Mouse (Mus musculus): ENCODE data around the gene Zic1.

Gene Zic1

GRCm38 (mm10) chr9:91365664-91366063, at the start of gene Zic1:
TSS of gene Zic1 (minus strand) at chr9:91365810.
- DNase-seq (ENCODE audit: low spot score in 2 of 2): no peak

GRCm38 (mm10) chr9:91414007-91414661, 48.5 kb upstream of the Zic1 start:
- no peak for DNase-seq (ENCODE audit: low spot score in 2 of 2)

GRCm38 (mm10) chr9:91409771-91410170, 44.2 kb upstream of the Zic1 start:
- no peak for DNase-seq (ENCODE audit: low spot score in 2 of 2)

GRCm38 (mm10) chr9:91406258-91406763, 40.7 kb upstream of the Zic1 start:
- DNase-seq (ENCODE audit: low spot score in 2 of 2): no peak

GRCm38 (mm10) chr9:91405753-91406178, 40.2 kb upstream of the Zic1 start:
- no peak for DNase-seq (ENCODE audit: low spot score in 2 of 2)

- DNase-seq (ENCODE audit: low spot score in 2 of 2): no peak
Measured at GRCm38 (mm10) chr9:91404905-91405752, 39.5 kb upstream of the Zic1 start.

- DNase-seq (ENCODE audit: low spot score in 2 of 2): no peak
Measured at GRCm38 (mm10) chr9:91404229-91404628, 38.6 kb upstream of the Zic1 start.

- DNase-seq (ENCODE audit: low spot score in 2 of 2): no peak
Measured at GRCm38 (mm10) chr9:91401471-91401870, 35.9 kb upstream of the Zic1 start.

GRCm38 (mm10) chr9:91400482-91401093, 35.0 kb upstream of the Zic1 start:
- DNase-seq (ENCODE audit: low spot score in 2 of 2): no peak

GRCm38 (mm10) chr9:91399976-91400375, 34.4 kb upstream of the Zic1 start:
- DNase-seq (ENCODE audit: low spot score in 2 of 2): no peak

GRCm38 (mm10) chr9:91395066-91395772, 29.6 kb upstream of the Zic1 start:
- no peak for DNase-seq (ENCODE audit: low spot score in 2 of 2)

- no peak for DNase-seq (ENCODE audit: low spot score in 2 of 2)
Measured at GRCm38 (mm10) chr9:91394211-91394646, 28.6 kb upstream of the Zic1 start.

- no peak for DNase-seq (ENCODE audit: low spot score in 2 of 2)
Measured at GRCm38 (mm10) chr9:91393376-91394068, 27.9 kb upstream of the Zic1 start.

GRCm38 (mm10) chr9:91388173-91388572, 22.6 kb upstream of the Zic1 start:
- no peak for DNase-seq (ENCODE audit: low spot score in 2 of 2)

GRCm38 (mm10) chr9:91387740-91388080, 22.1 kb upstream of the Zic1 start:
- no peak for DNase-seq (ENCODE audit: low spot score in 2 of 2)

GRCm38 (mm10) chr9:91386891-91387739, 21.5 kb upstream of the Zic1 start:
- no peak for DNase-seq (ENCODE audit: low spot score in 2 of 2)

GRCm38 (mm10) chr9:91386502-91386890, 20.9 kb upstream of the Zic1 start:
- no peak for DNase-seq (ENCODE audit: low spot score in 2 of 2)

- no peak for DNase-seq (ENCODE audit: low spot score in 2 of 2)
Measured at GRCm38 (mm10) chr9:91385561-91386430, 20.2 kb upstream of the Zic1 start.

Data from urinary bladder, postnatal 4 days (tissue).